Mouse (Mus musculus): ENCODE measurements around the gene Itpka.
"Not testable (repeated sequence)": the region's sequence is repeated elsewhere in the genome, so short reads cannot be mapped to it uniquely, and the experiment has no call there.

Gene Itpka

DNA sequence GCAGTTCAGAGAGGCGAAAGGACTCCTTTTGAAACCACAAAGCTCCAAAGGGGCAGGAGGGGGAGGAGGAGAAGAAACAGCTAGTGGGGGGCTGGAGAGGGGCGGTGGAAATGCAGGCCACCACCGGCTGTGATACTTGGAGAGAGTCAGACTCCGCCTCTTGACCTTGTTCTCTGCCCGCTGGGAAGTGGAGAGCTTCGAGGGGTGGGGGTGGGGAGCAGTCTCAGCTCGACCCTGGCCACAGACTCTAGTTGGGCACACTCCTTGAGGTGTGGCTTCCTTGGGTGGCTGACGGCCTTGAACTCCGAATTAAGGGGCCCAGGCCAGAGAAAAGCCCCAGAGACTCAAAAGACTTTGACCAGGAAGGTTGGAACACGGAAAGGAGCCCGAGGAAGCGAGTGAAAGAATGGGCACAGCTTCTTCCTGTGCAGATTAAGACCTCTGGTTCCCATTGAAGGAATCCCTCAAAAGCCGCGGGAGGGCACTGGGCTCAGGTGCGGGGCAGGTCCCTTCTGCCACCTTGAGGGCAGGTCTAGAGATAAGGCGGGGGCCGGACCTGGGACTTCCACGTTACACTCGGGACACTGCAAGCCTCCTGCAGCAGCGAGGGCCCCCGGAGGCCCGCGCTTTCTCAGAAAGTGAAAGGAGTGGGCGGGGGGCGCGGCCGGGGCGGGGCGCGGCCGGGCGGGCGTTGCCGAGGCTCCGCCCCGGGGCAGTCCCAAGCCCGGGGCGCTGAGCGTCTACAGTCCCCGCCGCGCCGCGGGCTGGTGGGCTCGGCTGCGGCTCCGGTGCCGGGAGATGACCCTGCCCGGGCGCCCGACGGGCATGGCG lies at the start of gene Itpka:
Gene Itpka (plus strand): TSS at position 757 of the 831 bp plus-strand sequence.
- DNase-seq (ENCODE audit: low read depth, low spot score), result peak; percentile 56

DNA sequence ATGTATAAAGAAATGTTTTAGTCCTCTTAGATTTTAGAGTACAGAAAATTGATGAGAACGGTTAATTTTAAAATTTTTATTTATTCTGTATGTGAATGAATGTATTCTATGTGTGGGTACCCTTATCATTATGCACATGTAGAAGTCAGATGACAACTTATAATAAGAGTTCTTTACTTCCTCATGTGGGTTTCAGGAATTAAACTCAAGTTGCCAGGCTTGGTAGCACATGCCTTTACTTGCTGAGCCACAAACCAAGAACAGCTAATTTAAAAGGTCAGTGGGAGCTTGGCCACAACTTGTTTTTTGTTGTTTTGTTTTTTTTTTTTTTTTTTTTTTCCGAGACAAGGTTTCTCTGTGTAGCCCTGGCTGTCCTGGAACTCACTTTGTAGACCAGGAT lies 47.3 kb upstream of the Itpka start:
- DNase-seq (ENCODE audit: low read depth, low spot score), result no peak

DNA sequence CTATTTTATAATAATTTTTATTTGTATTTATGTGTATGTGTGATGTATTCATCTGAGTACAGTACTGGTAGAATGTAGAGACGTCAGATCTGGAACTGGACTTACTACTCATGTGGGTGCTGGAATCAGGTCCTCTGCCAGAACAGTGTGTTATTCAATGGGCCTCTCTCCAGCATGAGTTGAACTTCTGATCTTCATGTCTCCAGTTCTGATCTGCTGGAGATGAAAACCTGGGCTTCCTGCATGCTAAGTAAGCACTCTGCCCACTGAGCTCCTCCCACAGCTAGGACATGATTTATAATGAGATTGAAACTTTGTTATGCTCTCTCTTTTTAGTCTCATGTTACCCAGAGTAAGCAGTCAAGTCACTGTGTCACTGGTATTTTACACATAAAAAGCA lies 46.0 kb upstream of the Itpka start:
- no peak for DNase-seq (ENCODE audit: low read depth, low spot score)

DNA sequence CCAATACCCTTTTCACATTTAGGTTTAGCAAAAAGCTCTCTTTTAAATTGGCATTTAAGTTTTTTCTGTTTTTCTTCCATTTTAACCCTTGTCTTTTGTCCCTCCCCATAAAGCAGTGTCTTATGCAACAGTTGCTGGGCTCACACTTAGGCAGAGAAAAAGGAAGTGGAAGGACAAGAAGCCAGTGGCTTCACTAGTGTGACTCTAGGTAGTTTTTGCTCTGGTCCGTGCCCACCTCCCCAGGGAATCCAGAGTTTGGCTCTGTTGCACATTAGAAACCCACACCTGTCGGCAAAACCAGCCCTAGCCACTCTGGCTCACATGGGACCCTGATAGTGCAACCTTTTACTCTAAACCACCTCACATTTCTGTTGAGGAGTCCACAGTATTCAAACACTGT lies 43.7 kb upstream of the Itpka start:
- no peak for DNase-seq (ENCODE audit: low read depth, low spot score)

DNA sequence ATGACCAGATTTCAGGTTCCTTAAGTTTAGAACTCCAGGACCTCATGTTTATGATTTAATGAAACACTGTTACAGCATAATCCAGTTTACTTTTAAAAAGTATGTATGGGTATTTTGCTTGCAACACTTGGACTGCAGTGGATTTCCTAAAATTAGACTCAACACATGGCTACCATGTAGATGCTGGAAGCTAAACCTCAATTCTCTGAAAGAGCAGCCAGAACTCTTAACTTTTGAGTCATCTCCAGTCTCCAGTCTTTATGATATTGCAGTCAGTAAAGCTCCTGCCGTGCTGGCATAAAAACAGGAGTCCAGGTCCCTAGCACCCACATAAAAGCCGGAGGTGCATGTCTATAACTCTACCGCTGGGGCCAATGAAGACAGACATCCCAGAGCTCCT lies 42.2 kb upstream of the Itpka start:
- no peak for DNase-seq (ENCODE audit: low read depth, low spot score)

DNA sequence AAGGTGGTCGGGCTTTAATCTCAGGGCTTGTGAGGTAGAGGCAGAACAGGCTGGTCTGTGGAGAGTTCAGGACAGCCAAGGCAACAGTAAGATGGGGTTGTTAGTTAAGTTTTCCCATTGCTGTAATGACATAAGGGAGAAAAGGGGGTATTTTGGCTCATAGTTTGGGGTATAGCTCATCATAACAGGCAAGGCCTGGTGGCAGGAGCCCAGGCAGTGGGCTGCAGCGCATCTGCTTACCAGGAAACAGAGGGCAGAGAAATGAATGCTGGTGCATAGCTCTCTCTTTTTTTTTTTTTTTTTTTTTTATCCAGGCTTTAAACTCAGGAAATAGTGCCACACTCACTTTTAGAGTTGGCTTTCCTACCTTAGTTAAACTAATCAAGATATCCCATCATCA lies 39.0 kb upstream of the Itpka start:
- no peak for DNase-seq (ENCODE audit: low read depth, low spot score)

DNA sequence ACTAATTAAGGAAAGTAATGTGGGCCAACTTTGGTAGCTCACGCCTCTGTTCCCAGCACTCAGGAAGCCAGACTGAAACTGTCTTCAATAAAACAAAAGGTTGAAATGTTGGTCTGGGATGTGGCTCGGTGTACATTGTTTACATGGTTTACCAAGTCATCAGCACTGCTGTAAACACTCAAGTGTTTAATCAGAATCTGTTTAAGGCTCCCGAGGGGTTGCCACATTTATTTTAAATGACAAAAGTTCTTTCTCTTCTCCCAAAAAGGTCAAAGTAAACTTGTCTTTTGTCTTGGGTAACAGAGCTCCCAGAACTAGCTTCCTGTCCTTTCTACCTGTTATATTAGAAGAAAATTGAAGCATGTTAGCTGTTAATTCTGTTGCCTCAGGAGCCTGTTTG lies 34.5 kb upstream of the Itpka start:
- DNase-seq (ENCODE audit: low read depth, low spot score), result no peak

DNA sequence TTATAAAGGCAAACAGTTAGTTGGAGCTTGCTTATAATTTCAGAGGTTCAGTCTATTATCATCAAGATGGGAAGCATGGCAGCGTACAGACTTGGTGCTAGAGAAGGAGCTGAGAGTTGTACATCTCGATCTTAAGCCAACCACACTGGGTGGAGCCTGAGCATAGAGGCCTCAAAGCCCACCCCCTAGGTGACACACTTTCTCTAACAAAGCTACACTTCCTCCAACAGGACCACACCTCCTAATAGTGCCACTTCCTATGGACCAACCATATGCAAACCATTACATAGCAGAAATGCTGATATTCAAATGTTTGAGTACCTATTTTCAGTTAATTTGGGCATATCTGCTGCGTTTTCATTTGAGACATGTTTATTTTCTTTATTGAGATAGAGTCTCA lies 32.1 kb upstream of the Itpka start:
- no peak for DNase-seq (ENCODE audit: low read depth, low spot score)

DNA sequence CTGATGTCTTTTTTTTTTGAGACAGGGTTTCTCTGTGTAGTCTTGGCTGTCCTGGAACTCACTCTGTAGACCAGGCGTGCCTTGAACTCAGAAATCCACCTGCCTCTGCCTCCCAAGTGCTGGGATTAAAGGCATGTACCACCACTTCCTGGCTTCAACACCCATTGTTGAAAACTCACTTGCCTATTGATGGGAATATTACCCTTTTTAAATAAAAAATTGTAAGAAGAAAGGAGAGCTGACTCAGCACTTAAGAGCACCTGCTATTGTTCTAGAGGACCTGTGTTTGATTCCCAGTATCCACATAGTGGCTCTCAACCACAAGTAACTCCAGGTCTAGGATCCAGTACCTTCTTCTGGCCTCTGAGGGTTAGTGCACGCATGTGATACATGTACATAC lies 26.3 kb upstream of the Itpka start:
- DNase-seq (ENCODE audit: low read depth, low spot score), result not testable (repeated sequence)

DNA sequence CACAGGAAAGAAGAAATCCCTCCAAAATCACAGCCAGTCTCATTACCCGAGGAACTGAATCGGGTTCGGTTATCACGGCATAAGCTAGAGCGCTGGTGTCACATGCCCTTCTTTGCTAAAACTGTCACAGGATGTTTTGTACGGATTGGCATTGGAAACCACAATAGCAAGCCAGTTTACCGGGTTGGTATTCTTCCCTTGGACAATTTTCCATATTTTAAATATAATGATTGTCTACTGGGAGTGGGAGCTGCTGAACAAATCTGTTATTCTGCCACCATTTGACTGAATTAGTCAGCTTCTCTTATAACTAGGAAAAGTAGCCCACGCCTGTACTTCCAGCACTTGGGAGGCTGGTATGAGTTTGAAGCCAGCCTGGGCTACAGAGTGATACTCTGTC lies 21.1 kb upstream of the Itpka start:
- no peak for DNase-seq (ENCODE audit: low read depth, low spot score)

DNA sequence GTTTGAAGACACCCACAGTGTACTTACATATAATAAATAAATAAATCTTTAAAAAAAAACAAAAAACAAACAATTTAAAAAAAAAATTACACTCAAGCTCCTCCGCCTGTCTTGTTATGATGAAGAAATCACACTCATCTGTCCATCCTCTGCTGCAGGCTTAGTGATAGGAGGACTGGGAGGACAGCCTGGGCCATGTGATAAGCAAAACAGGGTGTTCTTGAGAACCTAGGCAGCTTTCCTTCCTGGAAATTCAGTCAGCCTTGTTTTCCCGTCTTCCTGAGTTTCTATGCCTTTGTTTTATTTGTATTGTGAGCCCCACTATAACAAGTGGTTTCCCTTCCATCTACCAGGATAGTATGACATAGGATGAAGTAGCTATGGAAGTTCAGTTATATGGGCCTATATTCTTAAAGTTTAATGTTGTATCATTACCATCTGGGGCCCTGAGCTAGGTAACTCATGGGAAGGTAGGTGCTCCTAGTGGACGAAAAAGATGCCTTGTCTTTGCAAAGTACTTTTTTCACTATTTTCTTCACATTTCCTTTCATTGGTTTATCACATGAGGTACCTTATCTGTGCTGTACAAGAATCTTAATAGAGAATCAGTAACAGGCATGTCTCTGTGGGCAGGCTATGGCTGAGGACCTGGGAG lies 14.2 kb upstream of the Itpka start:
- no peak for DNase-seq (ENCODE audit: low read depth, low spot score)

DNA sequence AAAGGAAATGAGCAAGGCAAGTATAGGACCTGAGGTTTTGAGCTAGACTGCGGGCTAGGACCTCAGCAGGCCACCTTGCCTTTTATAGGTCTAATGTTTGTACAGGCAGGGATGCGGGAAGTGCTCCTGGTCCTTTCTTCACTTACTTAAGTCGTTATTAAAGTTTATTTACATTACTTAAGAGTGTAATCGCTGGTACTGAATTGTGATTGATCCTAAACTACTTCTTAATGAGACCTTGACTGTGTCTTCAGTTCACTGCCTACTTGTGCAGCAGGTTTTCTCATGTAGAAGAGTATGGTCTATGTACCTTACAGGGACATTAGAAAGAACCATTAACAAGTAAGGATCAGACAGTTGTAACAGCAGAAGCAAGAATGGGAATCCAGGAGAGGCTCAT lies 11.4 kb upstream of the Itpka start:
- no peak for DNase-seq (ENCODE audit: low read depth, low spot score)

DNA sequence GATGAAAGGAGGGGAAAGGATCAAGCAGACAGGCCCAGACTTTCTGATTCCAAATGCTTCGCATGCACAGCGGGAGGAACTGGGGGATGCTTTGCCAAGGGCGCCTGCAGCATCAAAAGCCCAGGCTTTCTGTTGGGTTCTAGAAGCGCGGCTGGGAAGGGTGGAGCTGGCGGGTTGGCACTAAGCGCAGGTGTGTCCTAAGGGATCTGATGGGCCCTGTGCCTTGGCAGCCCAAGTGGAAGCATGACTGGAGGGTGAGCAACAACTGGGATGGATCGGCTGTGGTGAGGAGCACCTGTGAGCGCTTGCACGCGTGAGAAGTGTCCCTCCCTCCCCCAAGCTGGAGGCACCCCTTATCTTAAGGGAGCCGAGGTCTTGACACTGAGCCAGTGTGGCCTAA lies 5.0 kb upstream of the Itpka start:
- DNase-seq (ENCODE audit: low read depth, low spot score), result no peak

DNA sequence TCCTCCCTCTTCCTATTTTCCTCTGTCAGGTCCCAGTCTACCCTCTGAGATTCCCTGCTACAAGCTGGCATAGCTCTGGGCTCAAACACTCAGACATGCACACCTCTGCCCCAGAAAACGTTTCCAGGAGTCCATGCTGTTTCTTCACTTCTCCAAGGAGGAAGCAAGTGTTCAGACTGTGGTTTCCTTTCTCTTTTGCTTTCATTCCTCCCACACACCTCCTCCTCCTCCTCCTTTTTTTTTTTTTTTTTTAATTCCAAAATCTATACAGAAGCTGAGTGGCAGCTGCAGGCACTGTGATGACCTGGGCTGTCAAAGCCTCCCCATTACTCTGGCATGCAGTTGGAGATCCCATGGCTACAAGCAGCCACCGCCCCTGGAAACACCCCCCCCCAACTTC lies 1.6 kb upstream of the Itpka start:
- no peak for DNase-seq (ENCODE audit: low read depth, low spot score)

DNA sequence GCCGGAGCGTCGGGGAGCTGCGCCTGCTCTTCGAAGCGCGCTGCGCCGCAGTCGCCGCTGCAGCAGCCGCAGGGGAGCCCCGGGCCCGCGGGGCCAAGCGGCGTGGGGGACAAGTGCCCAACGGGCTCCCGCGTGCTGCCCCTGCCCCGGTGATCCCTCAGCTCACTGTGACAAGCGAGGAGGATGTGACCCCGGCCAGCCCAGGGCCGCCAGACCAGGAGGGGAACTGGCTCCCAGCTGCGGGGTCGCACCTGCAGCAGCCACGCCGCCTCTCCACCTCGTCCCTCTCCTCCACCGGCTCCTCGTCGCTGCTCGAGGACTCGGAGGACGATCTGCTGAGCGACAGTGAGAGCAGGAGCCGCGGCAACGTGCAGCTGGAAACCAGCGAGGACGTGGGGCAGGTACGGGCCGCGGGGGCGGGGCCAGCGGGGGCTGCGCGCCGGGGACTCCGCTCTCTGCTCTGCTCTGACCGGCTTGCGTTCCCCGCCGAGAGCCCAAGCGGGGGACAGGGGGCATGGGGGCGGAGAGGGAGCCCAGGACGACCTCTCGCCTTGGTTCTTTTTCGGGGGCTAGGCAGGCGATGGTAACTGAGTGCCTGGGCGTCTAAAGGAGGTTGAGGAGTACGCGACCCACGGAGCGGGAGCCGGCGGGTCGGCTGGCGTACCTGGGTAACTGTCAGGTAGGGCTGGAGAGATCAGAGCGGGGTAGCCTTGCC lies 481 bp downstream of the Itpka start:
- no peak for DNase-seq (ENCODE audit: low read depth, low spot score)

DNA sequence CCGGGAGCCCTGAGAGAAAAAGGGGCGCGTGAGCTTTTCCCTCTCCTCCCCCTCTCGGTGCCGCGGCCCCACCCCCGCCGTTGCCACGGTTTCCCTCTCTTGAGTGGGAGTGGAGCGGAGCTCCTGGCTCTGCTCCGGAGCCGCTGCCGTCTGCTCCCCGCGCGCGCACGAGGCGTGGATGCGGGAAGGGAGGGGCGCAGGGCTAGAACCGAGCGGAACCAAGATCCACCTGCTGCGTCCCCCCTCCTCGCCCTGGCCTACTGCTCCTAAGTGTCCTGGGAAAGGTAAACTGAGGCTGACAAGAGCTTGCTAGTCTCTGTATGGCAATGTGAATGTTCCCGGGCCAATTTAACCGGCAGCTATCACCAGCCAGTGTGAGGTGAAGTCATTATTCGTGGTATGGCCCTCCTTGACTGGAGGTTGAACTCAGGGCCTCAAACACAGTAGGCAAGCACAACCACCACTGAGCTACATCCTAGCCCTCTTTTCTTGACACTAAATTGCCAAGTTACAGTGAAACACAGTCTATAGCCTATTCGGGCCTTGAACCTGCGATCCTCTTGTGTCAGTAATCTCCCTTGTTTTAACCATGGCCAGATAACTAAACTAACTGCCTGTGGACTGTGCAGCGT lies 1.2 kb downstream of the Itpka start:
- DNase-seq (ENCODE audit: low read depth, low spot score), result no peak

DNA sequence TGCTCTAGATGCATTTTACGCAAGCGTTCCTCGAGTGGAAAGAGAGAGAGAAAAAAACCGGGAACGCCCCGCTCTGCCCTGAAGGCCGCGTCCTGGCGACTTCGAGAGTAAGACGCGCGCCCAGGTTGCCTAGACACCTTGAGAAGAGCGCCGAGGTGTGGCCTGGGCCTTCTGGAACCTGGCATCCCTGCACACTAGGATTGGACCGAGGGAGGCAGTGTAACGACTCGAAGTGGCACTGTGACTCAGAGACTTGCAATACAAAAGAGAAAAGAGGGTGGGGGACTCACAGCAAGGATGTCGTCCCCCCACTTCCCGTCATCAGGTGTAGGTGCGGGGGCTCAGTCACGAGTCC lies 1.6 kb downstream of the Itpka start:
- DNase-seq (ENCODE audit: low read depth, low spot score), result no peak

DNA sequence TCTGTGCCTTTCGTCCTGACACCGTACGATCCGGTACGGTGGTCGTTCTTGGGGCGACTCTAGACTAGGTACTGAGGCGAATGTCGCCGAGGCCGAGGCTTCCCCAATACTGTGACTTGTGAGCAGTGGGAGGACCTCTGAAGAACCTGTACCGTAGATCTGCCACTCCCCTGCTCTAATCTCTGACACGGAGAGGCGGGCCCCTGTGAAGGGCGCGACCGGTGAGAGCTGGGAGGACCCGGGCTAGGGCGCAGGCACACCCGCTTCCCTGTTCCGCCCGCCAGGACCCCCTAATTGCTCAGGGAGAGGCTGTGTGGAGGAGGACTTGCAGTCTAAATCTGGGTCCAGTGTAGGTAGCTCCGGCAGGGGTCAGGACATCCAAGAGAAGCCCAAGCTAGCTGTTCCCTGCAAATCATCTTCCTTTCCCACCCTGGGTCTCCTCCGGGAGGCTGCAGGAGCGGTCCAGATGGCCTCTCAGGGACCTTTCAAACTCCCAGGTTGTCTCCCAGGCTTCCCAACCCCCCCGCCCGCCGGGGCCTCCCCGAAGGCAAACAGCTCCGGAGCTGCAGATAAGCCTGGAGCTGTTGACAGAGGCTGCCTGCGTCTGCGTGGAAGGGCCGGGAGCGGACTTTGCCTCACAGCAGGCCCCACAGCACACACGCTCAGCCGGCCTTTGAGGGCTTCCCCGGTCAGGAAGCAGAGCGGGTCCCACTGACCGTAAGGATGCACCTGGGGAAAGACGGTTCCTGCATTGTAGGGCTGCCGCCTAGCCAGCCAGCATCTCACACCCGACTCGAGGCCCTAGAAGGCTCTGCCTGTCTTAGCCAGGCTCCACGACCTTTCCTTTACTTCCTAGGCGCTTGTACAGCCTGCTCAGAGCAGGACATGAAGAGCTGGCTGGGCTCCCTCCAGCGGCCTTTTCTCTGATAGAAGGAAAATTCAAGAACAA lies 2.3 kb downstream of the Itpka start:
- DNase-seq (ENCODE audit: low read depth, low spot score), result no peak

DNA sequence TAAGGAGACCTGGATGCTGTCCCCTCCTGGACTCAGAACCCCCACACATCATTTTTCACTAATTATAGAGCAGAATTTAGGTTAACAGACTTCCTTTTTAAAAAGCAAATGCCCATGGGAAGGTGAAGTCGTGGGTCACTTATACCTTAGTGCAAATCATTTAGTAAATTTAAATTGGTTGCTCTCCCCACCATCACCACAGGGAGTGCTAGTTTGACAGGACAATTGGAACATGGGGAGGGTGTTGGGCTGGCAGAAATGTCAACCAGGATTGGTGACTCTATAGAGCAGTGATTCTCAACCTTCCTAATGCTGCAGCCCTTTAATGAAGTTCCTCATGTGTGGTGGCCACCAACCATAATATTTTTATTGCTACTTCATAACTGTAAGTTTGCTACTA lies 3.1 kb downstream of the Itpka start:
- no peak for DNase-seq (ENCODE audit: low read depth, low spot score)

DNA sequence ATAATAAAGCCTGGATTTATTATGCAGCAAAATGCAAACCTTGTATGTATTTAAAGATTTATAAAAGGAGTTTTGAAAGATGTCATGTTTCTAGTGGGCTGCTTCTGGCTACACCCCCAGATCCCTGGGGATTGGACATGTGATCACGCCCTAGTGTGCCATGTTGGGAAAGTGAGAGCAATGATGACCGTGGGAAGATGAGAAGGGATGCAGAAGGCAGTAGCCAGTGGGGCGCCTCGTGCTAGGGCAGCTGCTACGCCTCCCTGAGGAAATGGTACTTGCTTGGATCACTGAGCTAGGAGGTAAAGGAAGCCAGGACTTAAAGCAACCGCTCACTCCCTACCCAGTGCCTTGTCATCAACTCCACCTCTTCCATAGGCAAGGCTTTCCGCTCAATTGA lies 5.4 kb downstream of the Itpka start:
- no peak for DNase-seq (ENCODE audit: low read depth, low spot score)

DNA sequence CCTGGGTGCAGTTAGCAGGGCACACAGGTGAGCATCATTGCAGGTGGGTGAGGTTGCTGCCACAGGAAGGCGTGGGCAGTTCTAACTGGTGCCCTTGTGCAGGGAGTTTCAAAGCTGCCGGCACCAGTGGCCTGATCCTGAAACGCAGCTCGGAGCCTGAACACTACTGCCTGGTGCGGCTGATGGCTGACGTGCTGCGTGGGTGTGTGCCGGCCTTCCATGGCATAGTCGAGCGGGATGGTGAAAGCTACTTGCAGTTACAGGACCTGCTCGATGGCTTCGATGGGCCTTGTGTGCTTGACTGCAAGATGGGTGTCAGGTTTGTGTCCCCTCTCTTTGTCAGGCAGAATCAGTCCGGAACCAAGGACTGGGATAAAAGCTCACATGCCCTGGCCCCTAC lies 7.1 kb downstream of the Itpka start:
- no peak for DNase-seq (ENCODE audit: low read depth, low spot score)
